Mouse (Mus musculus) common myeloid progenitor, adult 5-6 weeks (primary cell): Measurements from ENCODE around the gene Nucb1. TPM values are rescaled to one million over a fixed set of nuclear protein-coding genes. Genes with fewer than 3 reads are reported as not detected.
"Not testable (repeated sequence)": the region's sequence is repeated elsewhere in the genome, so short reads cannot be mapped to it uniquely, and the experiment has no call there.

Source experiments
- ATAC-seq: replicated peaks from 2 replicates; pipeline ENCODE4 v1.8.0; 2016; ENCODE audit warnings: low read depth, mild to moderate bottlenecking, moderate TSS enrichment, inconsistent platforms; ENCODE audit not compliant: poor library complexity, severe bottlenecking
- total RNA-seq: library from RNA; stranded (forward); fragments of 200-1000, 187-1606 nt; gene quantifications from 2 replicates; pipeline ENCODE4 v1.2.3, GENCODE M21; 2017

Nucb1 gene
- total RNA-seq, 1 experiment from 2014 or later: 342 TPM

GRCm38 (mm10) chr7:45492225-45492844 lies 17.9 kb downstream of the Nucb1 start:
- ATAC-seq: no peak

DNA sequence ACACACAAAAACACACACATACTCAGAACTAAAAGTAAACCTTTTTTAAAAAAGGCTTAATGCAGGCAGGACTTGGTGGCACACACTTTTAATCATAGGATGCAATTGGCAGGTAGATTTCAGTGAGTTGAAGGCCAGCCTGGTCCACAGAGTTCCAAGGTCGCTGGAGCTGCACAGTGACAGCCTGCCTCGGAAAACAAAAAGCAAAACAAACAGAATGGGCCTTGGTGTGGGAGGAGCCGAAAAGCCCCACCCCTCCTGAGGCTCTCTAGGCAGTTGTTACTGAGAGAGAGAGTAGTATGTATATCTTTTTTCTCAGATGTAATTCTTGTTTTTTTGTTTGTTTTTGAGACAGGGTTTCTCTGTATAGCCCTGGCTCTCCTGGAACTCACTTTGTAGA lies 18.9 kb downstream of the Nucb1 start:
- ATAC-seq: peak; percentile 57

DNA sequence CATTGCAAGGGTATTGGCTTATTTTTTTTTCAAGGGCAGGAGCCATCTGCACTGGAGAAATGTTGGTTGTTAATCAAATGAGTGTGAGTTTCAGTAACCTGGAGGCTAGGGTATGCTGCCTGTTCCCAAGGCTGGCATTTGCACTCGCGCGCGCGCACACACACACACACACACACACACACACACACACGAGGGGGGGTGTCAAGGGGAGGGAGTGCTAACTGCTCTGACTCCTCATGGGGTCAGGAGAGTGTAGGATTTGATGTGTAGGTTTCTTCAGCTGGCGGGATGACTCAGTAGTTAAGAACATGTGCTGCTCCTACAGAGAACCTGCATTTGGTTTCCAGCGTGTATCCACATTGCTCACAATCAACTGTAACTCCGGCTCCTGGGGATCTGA lies 19.4 kb downstream of the Nucb1 start:
- ATAC-seq: 0 out of 2 replicates have a peak, but pooled peaks have one; percentile 7

DNA sequence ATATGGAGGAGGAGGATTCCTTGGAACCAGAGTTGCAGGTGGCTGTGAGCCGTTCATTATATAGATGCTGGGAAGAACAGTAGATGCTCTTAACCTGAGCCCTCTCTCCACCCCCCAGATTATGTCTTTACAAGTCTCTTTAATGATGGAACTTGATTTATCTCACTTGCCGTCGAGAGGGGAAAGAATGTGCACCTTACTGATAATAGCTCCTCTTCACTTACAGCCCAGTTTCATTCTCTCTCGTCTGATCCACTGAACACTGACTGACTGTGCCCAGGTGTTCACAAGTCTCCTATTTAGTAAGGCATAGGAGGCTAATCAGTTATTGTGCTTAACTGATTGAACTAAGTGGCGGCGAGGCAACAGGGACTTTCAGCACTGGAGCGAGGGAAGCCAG lies 20.6 kb downstream of the Nucb1 start:
- ATAC-seq: no peak

DNA sequence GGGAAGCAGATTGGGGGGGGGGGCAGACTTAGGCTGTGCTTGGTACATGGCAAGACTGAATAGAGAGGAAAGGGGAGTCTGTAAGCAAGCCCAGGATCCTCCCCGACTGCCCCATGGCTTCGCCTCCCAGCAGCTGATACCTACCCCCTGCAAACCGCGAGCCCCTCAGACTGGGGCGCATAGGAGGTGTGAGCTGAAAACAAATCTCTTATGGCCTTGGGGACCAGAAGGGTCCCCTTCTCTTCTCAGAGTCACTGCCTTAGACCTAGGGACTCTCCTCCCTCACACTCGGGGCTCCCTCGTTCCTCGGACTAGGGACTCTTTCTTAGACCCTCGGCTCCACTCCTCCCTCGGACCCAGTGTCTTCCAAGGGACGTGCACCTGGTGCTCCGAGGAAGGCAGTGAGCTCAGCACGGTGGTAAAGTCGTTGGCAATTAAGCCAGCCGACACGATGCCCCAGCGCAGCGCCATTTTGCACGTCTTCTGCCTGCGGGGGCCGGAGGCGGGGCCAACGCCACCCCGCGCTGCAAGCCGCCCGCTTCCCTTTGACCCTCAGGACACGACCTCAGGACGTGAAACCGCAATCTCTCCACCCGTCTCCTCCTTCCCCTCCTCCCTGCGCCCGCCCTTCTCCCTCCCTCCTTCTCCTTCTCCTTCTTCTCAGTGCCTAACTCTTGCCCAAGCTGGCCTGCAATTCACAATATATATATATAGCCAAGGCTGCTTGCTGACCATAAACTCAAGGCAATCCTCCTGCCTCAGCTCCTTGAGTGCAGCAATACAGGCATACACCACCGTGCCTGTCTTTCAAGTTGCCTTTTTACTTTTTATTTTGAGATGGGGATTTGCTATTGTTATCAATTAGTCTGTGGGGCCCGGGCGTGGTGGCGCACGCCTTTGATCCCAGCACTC lies 21.7 kb downstream of the Nucb1 start, which contains the start of gene Dhdh:
Gene Dhdh (minus strand): TSS at position 513 of the 912 bp plus-strand sequence.
- peak; percentile 79 for ATAC-seq

- ATAC-seq: no peak
Observed at GRCm38 (mm10) chr7:45487861-45488292, 22.3 kb downstream of the Nucb1 start.

GRCm38 (mm10) chr7:45486761-45487415 lies 23.3 kb downstream of the Nucb1 start, which contains the start of gene Gm45808:
TSS of gene Gm45808 (minus strand) at chr7:45486811.
- no peak for ATAC-seq

- no peak for ATAC-seq
Observed at GRCm38 (mm10) chr7:45486158-45486557, 24.0 kb downstream of the Nucb1 start.

DNA sequence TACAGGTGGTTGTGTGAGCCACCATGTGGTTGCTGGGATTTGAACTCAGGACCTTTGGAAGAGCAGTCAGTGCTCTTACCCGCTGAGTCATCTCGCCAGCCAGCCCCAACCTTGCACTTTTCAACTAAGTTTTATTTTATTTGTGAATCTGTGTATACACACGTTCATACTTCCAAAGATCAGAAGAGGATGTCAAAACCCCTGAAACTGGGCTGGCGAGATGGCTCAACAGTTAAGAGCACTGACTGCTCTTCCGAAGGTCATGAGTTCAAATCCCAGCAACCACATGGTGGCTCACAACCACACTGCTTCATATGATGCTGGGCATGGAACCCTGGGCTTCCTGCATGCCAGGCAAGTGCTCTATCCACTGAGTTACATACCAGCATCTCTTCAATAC lies 25.2 kb downstream of the Nucb1 start:
- not testable (repeated sequence) for ATAC-seq

DNA sequence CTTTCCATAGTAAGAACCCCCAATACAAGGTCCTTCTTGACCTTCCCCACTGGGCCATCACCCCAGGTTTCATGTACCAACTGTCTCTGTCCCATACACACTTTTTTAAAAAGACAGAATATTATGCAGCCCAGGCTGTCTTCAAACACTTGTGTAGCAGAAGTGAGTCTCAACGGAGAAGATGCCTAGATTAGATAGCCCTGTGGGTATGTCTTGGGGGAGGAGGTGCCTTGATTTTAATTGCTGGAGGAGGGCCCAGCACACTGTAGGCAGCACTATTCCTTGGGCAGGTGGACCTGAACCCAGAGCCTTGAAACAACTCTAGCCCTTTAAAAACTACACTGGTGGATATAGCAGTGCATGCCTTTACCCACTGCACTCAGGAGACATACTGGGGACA lies 28.0 kb downstream of the Nucb1 start:
- no peak for ATAC-seq

GRCm38 (mm10) chr7:45481374-45481927 lies 28.8 kb downstream of the Nucb1 start, which contains the start of gene Tulp2:
TSS of gene Tulp2 (plus strand) at chr7:45481877.
- peak; percentile 90 for ATAC-seq

DNA sequence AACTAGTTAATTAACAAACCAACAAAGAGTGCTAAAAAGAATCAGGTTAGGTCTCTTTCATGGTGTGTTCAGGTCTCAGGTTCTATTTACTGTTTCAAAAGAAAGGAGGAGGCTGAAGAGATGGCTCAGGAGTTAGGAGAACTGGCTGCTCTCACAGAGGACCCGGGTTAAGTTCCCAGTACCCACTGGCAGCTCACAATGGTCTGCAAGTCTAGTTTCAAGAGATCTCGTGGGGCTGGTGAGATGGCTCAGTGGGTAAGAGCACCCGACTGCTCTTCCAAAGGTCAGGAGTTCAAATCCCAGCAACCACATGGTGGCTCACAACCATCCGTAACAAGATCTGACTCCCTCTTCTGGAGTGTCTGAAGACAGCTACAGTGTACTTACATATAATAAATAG lies 29.9 kb downstream of the Nucb1 start:
- not testable (repeated sequence) for ATAC-seq

DNA sequence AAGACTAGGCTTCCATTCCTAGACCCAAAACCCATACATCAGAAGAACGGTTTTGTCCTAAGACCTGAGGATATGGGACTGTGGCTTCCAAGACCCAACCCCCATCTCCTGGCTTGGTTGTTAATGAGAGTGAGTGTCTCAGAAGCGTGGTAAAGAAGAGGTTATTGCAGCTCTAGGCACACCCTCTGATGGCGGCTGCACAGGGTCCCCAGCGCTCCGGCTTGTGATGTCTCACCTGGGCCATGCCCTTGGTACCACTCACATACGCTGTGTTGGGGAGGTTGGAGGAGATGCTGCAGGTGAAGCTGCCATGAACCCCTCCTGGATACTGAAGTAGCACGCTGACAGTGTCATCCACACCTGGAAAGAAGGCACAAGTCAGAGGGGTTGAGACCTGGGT lies 31.4 kb downstream of the Nucb1 start:
- no peak for ATAC-seq

DNA sequence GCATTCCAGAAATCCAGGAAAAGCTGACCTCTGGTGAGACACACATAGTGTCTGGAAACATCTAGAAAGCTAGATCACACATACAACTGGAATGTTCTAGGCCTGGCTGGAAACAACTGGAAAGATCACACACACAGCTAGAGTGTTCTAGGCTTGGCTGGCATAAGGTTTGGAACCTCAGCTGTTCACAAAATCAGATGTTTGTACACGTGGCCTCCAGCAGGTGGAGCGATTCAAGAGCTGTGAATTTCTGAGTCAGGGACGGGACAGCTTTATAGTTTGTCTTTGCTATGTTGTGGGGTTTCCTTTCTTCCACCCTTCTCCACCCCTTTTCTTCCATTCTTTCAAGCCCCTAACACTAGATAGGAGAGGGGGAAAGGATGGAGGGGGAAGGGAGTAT lies 33.2 kb downstream of the Nucb1 start:
- peak; percentile 71; the same call in 1 of the 2 replicates for ATAC-seq

DNA sequence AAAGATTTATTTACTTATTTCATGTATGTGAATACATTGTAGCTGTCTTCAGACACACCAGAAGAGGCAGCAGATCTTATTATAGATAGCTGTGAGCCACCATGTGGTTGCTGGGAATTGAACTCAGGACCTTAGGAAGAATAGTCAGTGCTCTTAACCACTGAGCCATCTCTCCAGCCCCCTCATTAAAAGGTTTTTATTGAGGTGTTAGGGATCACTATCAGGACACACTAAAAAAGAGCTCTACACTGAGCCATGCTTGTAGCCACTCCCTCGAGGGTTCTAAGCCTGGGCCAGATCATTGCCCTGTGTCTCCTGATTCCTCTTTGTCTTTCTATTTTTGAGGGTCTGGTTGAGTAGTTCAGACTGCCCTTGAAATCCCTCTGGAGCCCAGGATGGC lies 33.8 kb downstream of the Nucb1 start:
- ATAC-seq: no peak

DNA sequence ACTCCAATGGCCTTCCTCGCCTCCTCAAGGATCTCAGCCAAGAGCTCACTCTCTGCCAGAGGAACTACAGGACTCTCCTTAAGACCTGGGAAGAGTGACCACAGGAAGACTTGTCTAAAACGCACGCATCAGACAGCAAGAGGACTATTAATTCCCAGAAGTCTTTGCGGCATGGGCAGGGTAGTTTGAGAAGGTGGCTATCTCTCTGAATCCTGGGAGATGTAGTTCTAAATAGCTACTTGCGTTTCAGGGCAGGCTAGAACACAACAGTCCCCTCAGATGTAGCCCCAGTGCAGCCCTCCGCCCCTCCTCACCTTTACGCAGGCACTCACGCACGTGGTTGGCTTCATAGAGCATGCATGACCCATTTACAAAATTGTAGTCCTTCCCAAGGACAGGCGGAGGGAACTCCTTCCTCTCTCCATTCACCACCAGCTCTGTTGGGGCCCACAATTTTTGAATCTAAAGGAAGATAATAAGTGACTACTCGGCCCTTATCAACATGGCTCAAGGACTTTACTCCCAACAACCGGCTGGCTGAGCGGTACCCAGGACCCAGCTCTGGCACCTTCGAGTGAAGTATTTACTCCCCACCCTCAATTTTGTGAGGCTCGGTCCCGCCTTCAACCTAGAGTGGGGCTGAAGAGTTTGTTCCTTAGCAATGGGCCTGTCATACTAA lies 34.8 kb downstream of the Nucb1 start:
- no peak for ATAC-seq

GRCm38 (mm10) chr7:45470869-45471268 lies 39.3 kb downstream of the Nucb1 start:
- peak; percentile 63 for ATAC-seq

DNA sequence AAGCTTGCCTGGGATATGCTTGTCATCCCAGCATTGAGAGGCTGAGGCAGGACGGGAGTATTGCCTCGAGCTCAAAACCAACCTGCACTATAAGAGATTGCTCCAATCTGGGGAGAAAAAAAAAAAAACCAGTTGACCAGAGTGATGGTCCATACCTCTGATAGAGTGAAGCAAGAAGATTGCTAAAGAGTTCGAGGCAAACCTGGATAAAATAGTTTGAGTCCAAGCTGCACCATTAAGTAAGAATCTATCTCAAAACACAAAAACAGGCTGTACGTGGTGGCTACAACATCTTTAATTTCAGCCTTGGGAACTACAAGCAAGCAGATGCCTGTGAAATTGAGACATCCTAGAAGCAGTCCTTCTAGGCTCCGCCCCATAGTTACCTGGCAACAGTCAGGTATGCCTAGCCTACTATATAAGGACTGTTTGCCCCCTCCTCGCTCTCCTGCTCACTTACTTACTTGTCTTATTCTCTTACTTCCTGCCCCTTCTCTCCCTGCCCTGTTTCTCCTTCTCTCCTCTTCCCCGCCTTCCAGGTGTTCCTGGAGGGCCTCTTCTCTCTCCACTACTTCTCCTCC lies 43.0 kb downstream of the Nucb1 start:
- ATAC-seq: no peak
